Mouse (Mus musculus): ENCODE measurements at regions not wholly inside any gene's neighbourhood (a gene's known extent, or its start where the extent isn't known, plus 50 kb on each side); places are given as distances from the start of the nearest gene placed in this dataset.

GRCm38 (mm10) chr13:47751033-47751432, 510.0 kb upstream of the Id4 start:
- CTCF ChIA-PET = no interaction called here

- CTCF ChIA-PET = no interaction called here
These were observed 496.0 kb upstream of the Id4 start for GRCm38 (mm10) chr13:47764802-47765597.

DNA sequence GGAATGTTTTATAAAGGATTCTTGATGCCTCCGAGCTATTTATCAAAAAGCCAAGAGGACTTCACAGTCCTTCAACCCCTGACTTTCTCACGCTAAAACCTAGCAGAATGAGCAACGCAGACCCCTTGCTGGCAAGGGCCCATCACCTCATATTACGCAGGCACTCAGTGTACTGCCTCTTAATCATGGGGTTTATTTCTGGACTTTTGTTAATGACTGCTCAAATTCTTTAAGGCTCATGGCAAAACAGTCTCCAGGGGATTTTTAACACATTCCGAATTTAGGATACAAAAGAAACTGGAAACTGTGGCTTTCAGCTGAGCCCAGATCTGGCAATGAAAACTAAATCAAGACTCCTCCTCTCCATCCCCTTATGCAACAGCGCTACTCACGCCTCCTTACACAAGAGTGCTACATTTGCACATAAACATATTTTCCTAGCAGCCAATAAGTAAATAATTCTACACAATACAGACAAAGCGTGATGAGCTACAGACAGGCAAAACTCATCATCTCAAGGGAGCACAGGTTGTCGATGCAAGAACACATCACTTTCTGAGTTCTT, 492.0 kb upstream of the Id4 start:
- CTCF ChIA-PET = no interaction called here

- CTCF ChIA-PET = no interaction called here
These were observed 483.6 kb upstream of the Id4 start for GRCm38 (mm10) chr13:47777206-47778099.

GRCm38 (mm10) chr13:47778218-47779009, 482.6 kb upstream of the Id4 start:
- CTCF ChIA-PET = no interaction called here

DNA sequence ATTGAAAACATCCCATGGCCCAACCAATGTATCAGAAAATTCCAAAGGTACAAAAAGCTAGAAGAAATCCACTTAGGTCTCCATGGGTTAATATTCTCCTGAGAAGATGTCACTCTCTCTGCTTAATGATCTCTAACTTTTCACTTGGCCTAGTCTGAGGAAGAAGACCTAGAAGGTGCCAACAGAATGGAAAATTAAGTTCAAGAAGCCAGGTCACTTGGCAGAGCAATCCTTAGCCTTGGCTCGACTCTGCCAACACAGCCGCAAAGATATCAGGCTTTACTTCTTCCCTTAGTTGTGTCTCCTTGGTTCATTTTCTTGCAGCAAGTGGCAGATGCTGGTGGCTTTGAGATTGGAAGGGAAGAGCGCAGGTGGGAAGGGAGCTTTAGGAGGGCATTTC, 476.6 kb upstream of the Id4 start:
- CTCF ChIA-PET = no interaction called here

DNA sequence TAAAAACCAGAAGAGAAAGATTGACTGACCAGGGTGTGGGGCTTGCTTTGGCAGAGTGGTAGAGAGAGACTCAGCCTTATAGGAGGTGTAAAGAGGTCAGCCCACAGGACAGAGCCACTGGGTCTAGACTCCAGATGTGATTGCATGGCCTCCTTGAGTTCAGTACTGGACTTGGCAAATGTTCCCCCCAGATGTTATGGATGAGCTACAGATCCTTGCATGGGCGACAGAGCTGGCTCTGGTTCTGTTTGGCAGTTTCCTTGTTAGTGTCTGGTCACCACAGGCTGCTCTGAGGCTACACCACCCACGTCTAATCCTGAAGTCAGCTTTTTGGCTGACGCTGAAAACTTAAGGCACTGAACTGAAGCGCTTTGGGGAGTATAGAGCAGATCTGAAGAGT, 463.2 kb upstream of the Id4 start:
- CTCF ChIA-PET = no interaction called here

DNA sequence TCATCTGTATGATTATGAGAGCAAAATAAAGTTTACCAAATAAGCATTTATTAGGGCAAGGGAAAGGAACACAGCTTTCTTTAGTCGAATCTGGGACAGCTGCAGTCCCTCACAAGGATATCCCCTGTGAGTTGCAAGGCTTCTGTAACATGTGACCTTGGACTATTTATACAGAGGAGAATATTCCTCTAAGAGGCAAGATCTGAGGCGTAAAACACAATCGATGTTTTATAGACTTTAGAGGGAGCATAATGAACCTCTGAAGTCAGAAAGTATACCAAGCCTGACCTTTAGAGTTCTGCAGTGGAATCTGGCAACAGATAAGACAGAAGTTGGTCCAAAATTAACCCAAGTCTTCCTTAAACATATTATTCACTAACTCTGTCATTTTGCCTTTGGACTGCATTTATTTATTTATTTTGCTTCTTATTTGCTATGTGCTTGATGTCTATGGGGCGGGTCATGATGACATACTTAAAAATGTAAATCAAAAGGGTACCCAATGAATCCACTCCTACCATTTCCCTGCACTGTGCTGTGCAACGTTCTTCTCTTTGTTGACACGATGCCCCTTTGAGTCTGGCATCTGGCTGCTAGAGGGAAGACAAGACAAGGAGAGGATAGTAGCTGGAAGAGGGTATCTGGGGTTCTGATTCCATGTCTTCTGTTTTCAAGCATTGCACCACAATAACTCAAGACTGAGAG, 449.2 kb upstream of the Id4 start:
- CTCF ChIA-PET = no interaction called here

DNA sequence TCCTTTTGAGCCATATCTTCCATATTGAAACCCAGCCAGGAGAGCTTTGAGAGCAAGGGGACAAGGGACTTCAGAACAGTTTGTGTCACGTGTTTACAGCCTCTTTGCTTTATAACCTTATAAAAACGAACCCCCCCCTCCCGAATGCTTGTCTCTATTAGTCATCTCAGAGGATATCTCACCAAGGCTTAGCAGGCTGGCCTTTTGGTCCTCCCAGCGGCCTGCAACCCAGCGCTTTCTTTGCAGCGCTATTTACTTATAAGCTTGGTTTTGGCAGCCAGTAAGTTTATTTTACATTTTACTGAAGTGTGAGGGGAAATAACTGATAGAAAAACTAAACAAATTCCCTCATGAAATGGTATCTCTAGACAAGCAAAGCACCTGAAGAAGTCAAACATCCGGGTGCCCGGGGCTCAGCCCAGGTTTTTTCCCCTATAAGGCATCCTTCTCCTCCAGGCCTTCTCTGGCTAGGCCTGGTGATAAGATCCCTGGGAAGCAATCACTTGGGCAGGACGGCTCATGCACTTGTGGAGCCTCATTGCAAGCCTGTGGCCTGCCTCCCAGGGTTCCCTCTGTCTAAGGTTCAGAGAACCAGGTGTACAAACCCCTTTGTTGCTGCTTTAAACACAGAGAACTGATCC, 442.0 kb upstream of the Id4 start:
- CTCF ChIA-PET = no interaction called here

DNA sequence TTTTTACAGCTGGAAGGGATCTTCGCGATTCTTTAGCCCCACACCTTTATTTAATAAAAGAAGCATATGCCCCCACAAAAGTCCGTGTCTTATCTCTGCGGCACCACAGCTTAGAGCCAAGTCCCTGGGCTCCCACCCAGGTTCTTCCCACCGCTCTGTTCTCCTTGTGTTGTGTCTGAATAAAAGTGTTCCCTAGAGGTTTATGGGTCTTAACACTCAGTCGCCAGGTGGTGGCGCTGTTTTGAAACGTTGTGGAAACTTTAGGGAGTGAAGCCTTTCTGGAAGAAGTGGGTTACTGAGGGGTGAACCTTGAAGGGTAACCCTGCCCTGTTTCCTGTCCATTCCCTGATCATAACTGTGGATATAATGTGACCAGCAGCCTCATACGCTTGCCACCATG, 424.5 kb upstream of the Id4 start:
- CTCF ChIA-PET = interaction anchor here (0.7 kb wide), 1 partner anchor 11 kb away, joined by 9 read pairs; no protein-coding TSS in a partner anchor

DNA sequence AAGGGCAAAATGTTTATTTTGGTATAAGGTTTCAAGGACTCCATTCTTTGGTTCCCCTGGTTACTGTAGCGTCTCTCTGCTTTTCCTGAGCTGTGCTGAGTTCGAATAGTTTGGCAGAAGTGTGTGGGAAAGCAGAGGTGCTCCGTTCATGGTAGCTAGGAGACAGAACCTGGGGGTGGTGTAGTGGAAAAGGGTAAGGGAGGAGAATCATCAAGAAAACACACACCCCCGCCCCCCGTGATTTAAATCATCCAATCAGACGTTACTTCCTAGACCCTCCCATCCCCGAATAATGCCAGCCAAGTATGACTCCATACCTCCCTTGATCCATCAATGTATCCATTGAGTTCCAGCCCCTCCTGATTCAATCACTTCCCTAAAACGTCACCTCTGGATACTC, 418.6 kb upstream of the Id4 start:
- CTCF ChIA-PET = no interaction called here

- CTCF ChIA-PET = no interaction called here
These were observed 418.0 kb upstream of the Id4 start for GRCm38 (mm10) chr13:47843011-47843410.

DNA sequence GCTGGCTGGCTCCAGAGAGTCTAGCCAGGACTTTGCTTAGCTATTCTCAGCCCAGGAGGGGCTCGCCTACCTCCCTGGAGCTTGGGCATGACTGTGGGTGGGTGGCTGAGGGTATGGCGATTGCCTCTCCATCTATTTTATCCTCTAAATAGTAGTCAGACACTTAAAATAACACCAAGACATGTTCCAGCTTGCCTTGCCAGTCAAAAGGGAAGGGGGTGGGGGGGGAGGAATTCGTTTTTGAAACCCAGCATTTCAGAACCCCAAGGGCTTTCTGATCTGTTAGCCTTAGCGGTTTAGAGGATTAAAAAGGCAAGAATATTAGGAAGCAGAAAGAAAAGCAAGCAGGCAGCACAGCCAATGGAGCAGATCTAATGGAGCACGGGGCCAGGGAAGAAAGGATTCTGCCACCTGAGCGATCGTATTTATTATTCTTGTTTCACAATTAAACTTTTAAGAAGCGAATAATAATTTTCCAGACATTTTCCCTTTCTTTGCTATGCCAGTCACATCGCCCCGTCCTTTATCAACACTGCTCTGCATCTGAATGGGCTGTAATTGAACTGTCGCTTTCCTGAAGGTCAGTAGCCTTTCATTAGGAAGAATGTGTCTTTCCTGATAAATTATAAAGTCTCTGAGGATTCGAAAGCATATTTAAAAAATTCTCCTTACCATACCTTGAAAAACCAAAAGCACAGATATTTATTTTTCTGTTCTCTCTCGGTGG, 417.3 kb upstream of the Id4 start:
- CTCF ChIA-PET = no interaction called here

- CTCF ChIA-PET = no interaction called here
These were observed 414.3 kb upstream of the Id4 start for GRCm38 (mm10) chr13:47846713-47847112.

- CTCF ChIA-PET = no interaction called here
These were observed 412.4 kb upstream of the Id4 start for GRCm38 (mm10) chr13:47848371-47849188.

DNA sequence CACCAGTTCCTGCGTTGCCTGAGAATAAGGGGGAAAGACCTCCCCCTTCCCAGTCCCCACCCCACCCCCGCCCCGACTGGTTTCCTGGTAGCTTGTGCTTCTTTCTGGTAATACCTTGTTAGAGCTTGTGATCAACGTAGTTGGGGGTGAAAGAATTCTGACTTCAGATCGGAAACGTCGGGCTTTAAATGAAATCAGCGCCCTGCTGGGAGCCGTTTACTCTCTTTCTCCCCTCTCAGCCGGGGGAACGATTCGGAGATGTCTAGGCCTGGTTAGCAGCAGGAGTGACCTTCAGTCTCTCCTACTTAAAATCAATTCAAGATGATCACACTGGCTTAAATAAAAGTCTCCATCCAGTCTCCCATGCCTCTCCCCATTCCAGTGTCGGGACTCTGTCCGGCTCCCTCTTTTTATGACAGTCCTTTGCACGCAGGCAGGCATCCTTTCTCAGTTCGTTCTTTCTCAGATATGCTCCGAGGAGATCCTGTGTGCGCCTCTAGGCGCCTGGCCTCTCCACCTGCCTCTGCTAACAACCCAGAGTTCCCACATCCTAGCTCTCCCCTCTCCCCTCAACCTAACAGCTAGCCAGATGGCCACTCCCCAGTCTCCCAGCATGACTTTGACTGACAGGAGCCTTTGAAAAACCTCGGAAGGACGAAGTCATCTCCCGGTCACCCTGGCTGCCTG, 405.5 kb upstream of the Id4 start:
- CTCF ChIA-PET = no interaction called here

GRCm38 (mm10) chr13:47858946-47859345, 402.1 kb upstream of the Id4 start:
- CTCF ChIA-PET = no interaction called here

- CTCF ChIA-PET = no interaction called here
These were observed 400.7 kb upstream of the Id4 start for GRCm38 (mm10) chr13:47860316-47860715.

DNA sequence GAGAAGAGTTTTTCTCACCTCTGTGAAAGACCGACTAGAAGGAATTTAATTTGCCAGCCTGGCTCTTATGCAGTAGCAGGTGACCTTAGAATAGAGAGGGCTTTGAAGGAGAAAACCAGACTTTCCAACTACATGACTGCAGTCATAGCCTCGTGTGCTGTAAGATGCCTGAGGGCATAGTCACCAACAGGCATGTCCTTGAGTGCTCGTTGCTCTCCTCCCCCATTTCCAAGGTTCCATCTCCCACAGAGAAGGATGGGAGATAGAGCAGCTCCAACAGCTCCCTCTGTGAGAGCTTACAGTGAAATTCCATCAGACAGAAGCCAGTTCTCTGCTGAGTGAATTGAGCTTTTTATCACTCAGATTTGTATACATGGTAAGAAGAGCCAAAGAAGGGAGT, 398.1 kb upstream of the Id4 start:
- CTCF ChIA-PET = no interaction called here

Data from spleen, embryonic (tissue).